Mouse (Mus musculus): ENCODE results near the gene Acer3.

GRCm38 (mm10) chr7:98188238-98188637 lies 132.8 kb downstream of the Acer3 start:
- TF ChIP-seq MAZ (IDR thresholded peaks at IDR 0.05; ENCODE audit: low read depth, low read length) = no peak
- no peak for TF ChIP-seq SMC3 (IDR thresholded peaks at IDR 0.05; ENCODE audit: low read depth, low read length)

Data from MEL (cell line).